Mouse (Mus musculus) central nervous system, embryonic 11.5 days (tissue): Measurements from ENCODE around the gene Cryaa. TPM values are rescaled to one million over a fixed set of nuclear protein-coding genes. Genes with fewer than 3 reads are reported as not detected.

Experiments used
- polyA plus RNA-seq: library from polyadenylated mRNA; depleted of rRNA; stranded (reverse); fragments of >200 nt; gene quantifications from 2 replicates; pipeline ENCODE4 v1.2.3, GENCODE M21; 2012; rRNA removed

Cryaa gene
- 1.2 and 1.8 TPM in 2 replicates for polyA plus RNA-seq

GRCm38 (mm10) chr17:31677507-31677906 lies at the start of gene Cryaa:
Cryaa (plus strand) TSS chr17:31677807.

GRCm38 (mm10) chr17:31636942-31637811 lies 40.4 kb upstream of the Cryaa start, which contains the start of gene Cbs:
Cbs (minus strand) TSS chr17:31637238.

GRCm38 (mm10) chr17:31658468-31659185 lies 19.0 kb upstream of the Cryaa start, which contains the start of gene U2af1:
U2af1 (minus strand) TSS chr17:31658892.

Other genes with a start within 250 kb of the Cryaa start
- gene Wdr4, start 157.8 kb upstream of the Cryaa start, polyA plus RNA-seq: 40.1 and 44.8 TPM in 2 replicates
- 126 and 173 TPM in 2 replicates for gene Ndufv3, start 157.7 kb upstream of the Cryaa start, polyA plus RNA-seq
- 26.0 and 31.6 TPM in 2 replicates for gene Pknox1, start 113.1 kb upstream of the Cryaa start, polyA plus RNA-seq
- gene Cbs, start 40.6 kb upstream of the Cryaa start, polyA plus RNA-seq: 1.3 and 1.6 TPM in 2 replicates
- 429 and 627 TPM in 2 replicates for gene U2af1, start 18.9 kb upstream of the Cryaa start, polyA plus RNA-seq
- gene Sik1, start 178.0 kb downstream of the Cryaa start, polyA plus RNA-seq: 13.7 and 14.6 TPM in 2 replicates